Mouse (Mus musculus) C2C12 (cell line): ENCODE measurements around the gene Glcci1.

Experiments
- CTCF ChIP-seq: IDR thresholded peaks from one replicate; pipeline ENCODE4 v1.5.1; 2011; ENCODE audit not compliant: control insufficient read depth, insufficient read depth, insufficient read length
- MAX ChIP-seq: IDR thresholded peaks from one replicate; pipeline ENCODE4 v1.6.1; 2011; ENCODE audit warnings: mild to moderate bottlenecking, control low read depth
- MYOD1 ChIP-seq: IDR thresholded peaks from one replicate; pipeline ENCODE4 v1.6.1; 2011; ENCODE audit warnings: low read depth; ENCODE audit not compliant: control insufficient read depth, insufficient read length

DNA sequence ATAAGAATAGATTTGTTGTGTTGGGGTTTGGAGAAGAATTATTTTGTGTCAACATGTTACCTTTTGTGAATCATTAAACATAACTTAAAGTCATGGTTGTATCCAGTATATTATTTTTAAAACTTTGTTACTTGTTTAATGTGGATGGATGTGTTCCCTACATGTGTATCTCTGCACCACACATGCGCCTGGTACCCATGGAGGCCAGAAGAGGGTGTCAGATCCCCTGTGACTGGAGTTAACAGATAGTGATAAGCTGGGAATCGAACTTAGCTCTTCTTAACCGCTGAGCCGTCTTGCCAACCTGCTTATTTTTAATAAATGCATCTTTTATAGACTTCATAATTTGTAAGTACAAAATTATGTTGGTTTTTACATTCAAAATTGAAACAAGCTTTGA is 11.8 kb downstream of the Glcci1 start:
- TF ChIP-seq MAX: no peak
- TF ChIP-seq CTCF: no peak
- TF ChIP-seq MYOD1: no peak
